Mouse (Mus musculus): ENCODE measurements around the gene Mical2.

GRCm38 (mm10) chr7:112186871-112187270, 38.8 kb upstream of the Mical2 start:
- no peak for TF ChIP-seq CTCF (conservative IDR thresholded peaks at IDR 0.05; ENCODE audit: insufficient read depth, insufficient read length, low read depth, low read length)
- TF ChIP-seq POLR2A (IDR thresholded peaks at IDR 0.05; ENCODE audit: low read depth, low read length), result no peak
